Mouse (Mus musculus): ENCODE data around the gene Prickle3. TPM values are rescaled to one million over a fixed set of nuclear protein-coding genes. Genes with fewer than 3 reads are reported as not detected.

Prickle3 gene
- total and polyA plus RNA-seq, 3 experiments = 1.2 to 3.3 TPM; not detected in 1

DNA sequence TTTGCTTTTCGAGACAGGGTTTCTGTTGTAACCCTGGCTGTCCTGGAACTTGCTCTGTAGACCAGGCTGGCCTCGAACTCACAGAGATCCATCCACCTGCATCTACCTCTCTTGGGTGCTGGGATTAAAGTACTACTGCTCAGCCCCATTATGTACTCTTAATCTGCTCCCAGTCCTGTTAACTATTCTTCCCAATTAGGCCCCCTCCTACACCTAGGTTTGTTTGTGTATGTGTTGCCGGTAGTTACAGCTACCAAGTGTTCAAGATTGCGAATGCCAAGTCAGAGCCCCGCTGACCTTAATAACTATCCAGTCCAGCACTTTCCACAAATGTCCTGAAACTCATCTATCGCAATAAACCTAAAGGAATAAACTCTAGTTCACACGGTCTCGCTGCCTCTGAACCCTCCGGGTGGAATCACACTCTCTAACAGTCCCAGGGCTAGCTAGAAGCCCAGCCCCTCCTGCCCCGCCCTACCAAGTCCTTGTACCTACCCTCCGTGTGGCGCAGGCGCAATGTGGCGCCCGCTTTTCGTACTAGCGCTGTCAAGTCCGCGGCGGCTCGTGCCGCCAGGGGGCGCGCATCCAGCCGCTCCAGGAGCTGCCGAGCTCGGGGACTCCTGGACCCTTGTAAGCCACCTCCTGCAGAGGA lies 22.5 kb downstream of the Prickle3 start:
- peak; percentile 98 for DNase-seq (ENCODE audit: low read depth, low spot score)
- Histone ChIP-seq H3K4me3 (ENCODE audit: control insufficient read depth in 1 of 2, insufficient read depth in 1 of 2, low read depth in 2 of 2, low read length in 2 of 2) (peak overlapping the region; percentile 54 to 67), H3K27ac (ENCODE audit: control insufficient read depth, low read depth, low read length) (peak overlapping the region; percentile 1; the same call in 1 of the 2 replicates), H3K9me3 (replicated peaks; ENCODE audit: insufficient read depth, low read length) (no peaks in the 10 kb centered on the region), H3K9ac (ENCODE audit: control insufficient read depth, low read depth, low read length, poor library complexity, severe bottlenecking) (peak overlapping the region; percentile 65), H3K27me3 (ENCODE audit: control insufficient read depth in 1 of 2, insufficient read depth in 2 of 2, low read length in 2 of 2) (peaks cover 4% of the 10 kb centered on the region in 2 experiments), H3K36me3 (ENCODE audit: control insufficient read depth in 1 of 2, insufficient read depth in 2 of 2, low read length in 2 of 2) (peaks cover 0 to 3% of the 10 kb centered on the region in 2 experiments; a peak in 1 of 4 replicates), H3K4me1 (ENCODE audit: control insufficient read depth in 1 of 2, insufficient read depth in 2 of 2, low read length in 2 of 2) (peaks cover 0 to 6% of the 10 kb centered on the region in 2 experiments; a peak in 1 of 4 replicates), H3K79me2 (ENCODE audit: control insufficient read depth, insufficient read depth, low read length, poor library complexity) (peaks cover 1% of the 10 kb centered on the region; the same call in 1 of the 2 replicates)
- TF ChIP-seq UBTF (IDR thresholded peaks at IDR 0.05; ENCODE audit: borderline replicate concordance, insufficient read depth, low read depth, low read length) = 0 out of 2 replicates have a peak, but pooled peaks have one; percentile 75
- TF ChIP-seq POLR2A (IDR thresholded peaks at IDR 0.05; ENCODE audit: control insufficient read depth in 1 of 2, insufficient read depth in 1 of 2, low read depth in 1 of 2, low read length in 2 of 2, poor library complexity in 1 of 2) = peak in 1 of 2 experiments; percentile 71; a peak in 2 of 4 replicates
- TF ChIP-seq MEF2A (IDR thresholded peaks at IDR 0.05; ENCODE audit: extremely low read depth, insufficient replicate concordance, low read depth, low read length, poor library complexity, severe bottlenecking) = no peak
- no peak for TF ChIP-seq ZNF384 (IDR thresholded peaks at IDR 0.05; ENCODE audit: low read depth, low read length)
- peak; percentile 94 for TF ChIP-seq NRF1 (IDR thresholded peaks at IDR 0.05; ENCODE audit: insufficient read depth, low read depth, low read length, poor library complexity, severe bottlenecking)
- 0 out of 2 replicates have a peak, but pooled peaks have one; percentile 18 for TF ChIP-seq ZC3H11A (IDR thresholded peaks at IDR 0.05; ENCODE audit: low read depth, low read length)
- TF ChIP-seq MYB (IDR thresholded peaks at IDR 0.05; ENCODE audit: low read depth, low read length) = no peak
- peak; percentile 57; the same call in 1 of the 2 replicates for TF ChIP-seq SIN3A (IDR thresholded peaks at IDR 0.05; ENCODE audit: low read length)
- peak; percentile 11; the same call in 1 of the 2 replicates for TF ChIP-seq MAX (IDR thresholded peaks at IDR 0.05; ENCODE audit: low read length)
- peak in 2 of 3 experiments; percentile 82 to 95; a peak in 4 of 6 replicates for TF ChIP-seq CTCF (IDR thresholded peaks at IDR 0.05 in 2 of 3, conservative IDR thresholded peaks at IDR 0.05 in 1 of 3; ENCODE audit: control insufficient read depth in 1 of 3, insufficient read depth in 1 of 3, low read depth in 2 of 3, low read length in 3 of 3, poor library complexity in 1 of 3, severe bottlenecking in 1 of 3)
- 0 out of 2 replicates have a peak, but pooled peaks have one; percentile 24 for TF ChIP-seq CHD1 (IDR thresholded peaks at IDR 0.05; ENCODE audit: low read depth, low read length)
- no peak; the same call in 1 of the 2 replicates for TF ChIP-seq ETS1 (IDR thresholded peaks at IDR 0.05; ENCODE audit: low read depth, low read length)
- peak; percentile 34 for TF ChIP-seq MXI1 (IDR thresholded peaks at IDR 0.05; ENCODE audit: low read depth, low read length)
- no peak for TF ChIP-seq BHLHE40 (IDR thresholded peaks at IDR 0.05; ENCODE audit: borderline replicate concordance, low read depth, low read length)
- no peak; the same call in none of the 2 replicates for TF ChIP-seq HCFC1 (IDR thresholded peaks at IDR 0.05; ENCODE audit: low read depth, low read length)
- TF ChIP-seq RCOR1 (IDR thresholded peaks at IDR 0.05; ENCODE audit: low read depth, low read length) = no peak
- TF ChIP-seq MAFK (IDR thresholded peaks at IDR 0.05; ENCODE audit: borderline replicate concordance, low read depth, low read length) = no peak
- TF ChIP-seq TAL1 (IDR thresholded peaks at IDR 0.05; ENCODE audit: low read length) = no peak
- TF ChIP-seq NELFE (IDR thresholded peaks at IDR 0.05; ENCODE audit: low read depth, low read length) = peak; percentile 56
- no peak; the same call in 1 of the 2 replicates for TF ChIP-seq POLR2AphosphoS2 (IDR thresholded peaks at IDR 0.05; ENCODE audit: low read length)
- TF ChIP-seq EP300 (IDR thresholded peaks at IDR 0.05; ENCODE audit: low read depth in 1 of 2, low read length in 2 of 2) = no peak
- no peak for TF ChIP-seq CHD2 (IDR thresholded peaks at IDR 0.05; ENCODE audit: low read length)
- peak; percentile 75 for TF ChIP-seq SMC3 (IDR thresholded peaks at IDR 0.05; ENCODE audit: low read depth, low read length)
- TF ChIP-seq USF1 (IDR thresholded peaks at IDR 0.05; ENCODE audit: low read depth, low read length) = no peak
- TF ChIP-seq ZMIZ1 (IDR thresholded peaks at IDR 0.05; ENCODE audit: low read depth, low read length) = 0 out of 2 replicates have a peak, but pooled peaks have one; percentile 57
- TF ChIP-seq MAZ (IDR thresholded peaks at IDR 0.05; ENCODE audit: low read depth, low read length) = peak; percentile 48; the same call in 1 of the 2 replicates
- TF ChIP-seq JUND (IDR thresholded peaks at IDR 0.05; ENCODE audit: low read depth, low read length) = no peak
- no peak for TF ChIP-seq USF2 (IDR thresholded peaks at IDR 0.05; ENCODE audit: borderline replicate concordance in 1 of 2, insufficient read depth in 1 of 2, low read depth in 1 of 2, low read length in 2 of 2)
- no peak; the same call in 1 of the 2 replicates for TF ChIP-seq TBP (IDR thresholded peaks at IDR 0.05; ENCODE audit: low read depth, low read length)
- no peak for TF ChIP-seq GABPA (IDR thresholded peaks at IDR 0.05; ENCODE audit: low read depth, low read length)
- TF ChIP-seq ZKSCAN1 (IDR thresholded peaks at IDR 0.05; ENCODE audit: low read depth, low read length) = no peak
- TF ChIP-seq MYC (IDR thresholded peaks at IDR 0.05; ENCODE audit: low read depth, low read length) = no peak
- no peak for TF ChIP-seq POLR2AphosphoS5 (IDR thresholded peaks at IDR 0.05; ENCODE audit: borderline replicate concordance, low read depth, low read length)
- TF ChIP-seq ELF1 (IDR thresholded peaks at IDR 0.05; ENCODE audit: low read depth, low read length) = no peak
- TF ChIP-seq RAD21 (IDR thresholded peaks at IDR 0.05; ENCODE audit: low read depth, low read length) = peak; percentile 41

Data from MEL (cell line).